Mouse (Mus musculus): Measurements from ENCODE around the gene Kif24.

DNA sequence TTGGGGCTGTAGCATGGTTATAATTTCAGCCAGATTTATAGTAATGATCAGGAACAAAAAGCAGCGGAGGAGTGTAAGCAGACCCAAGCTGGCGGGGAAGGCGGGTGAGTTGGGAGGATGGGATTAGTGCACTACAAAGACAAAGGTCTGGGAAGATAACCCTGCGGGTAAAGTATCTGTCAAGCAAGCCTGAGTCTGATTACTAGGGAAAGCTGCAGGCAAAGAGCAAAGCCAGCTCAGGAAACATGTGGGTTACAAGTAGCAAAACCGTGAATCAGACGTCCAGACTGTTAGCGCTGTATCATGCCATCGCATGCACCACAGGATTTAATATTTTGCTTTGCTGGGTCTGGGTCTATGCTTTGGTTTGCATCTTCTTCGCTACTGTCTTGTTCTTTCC is 58.1 kb downstream of the Kif24 start:
- TF ChIP-seq CTCF (IDR thresholded peaks at IDR 0.05; ENCODE audit: low read depth, low read length) (no peak), POLR2A (IDR thresholded peaks at IDR 0.05; ENCODE audit: extremely low read depth, insufficient read depth, low read length) (no peak)

Data from liver, adult 2 months (tissue).